Mouse (Mus musculus): Measurements from ENCODE around the gene Fbh1.
"Not testable (repeated sequence)": the region's sequence is repeated elsewhere in the genome, so short reads cannot be mapped to it uniquely, and the experiment has no call there.

The Fbh1 gene

DNA sequence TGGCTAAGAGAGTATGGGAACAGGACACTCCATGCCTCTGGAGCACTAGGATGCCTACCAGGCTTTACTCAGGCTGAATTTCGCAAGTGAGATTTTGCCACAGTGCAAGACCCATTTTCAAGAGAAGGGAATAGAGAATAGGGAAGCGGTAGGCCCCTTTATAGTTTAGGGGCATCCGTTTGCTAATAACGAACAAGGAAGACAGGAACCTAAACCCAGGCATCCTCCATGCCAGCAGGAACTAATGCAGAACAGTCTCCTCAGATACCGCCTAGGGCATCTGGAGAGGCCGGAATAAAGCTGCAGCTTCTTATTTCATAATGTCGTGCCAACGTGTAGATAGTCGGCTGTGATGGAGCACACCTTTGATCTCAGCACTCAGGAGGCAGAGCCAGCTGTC, 54.8 kb downstream of the Fbh1 start:
- DNase-seq (ENCODE audit: low spot score in 2 of 2): no peak

DNA sequence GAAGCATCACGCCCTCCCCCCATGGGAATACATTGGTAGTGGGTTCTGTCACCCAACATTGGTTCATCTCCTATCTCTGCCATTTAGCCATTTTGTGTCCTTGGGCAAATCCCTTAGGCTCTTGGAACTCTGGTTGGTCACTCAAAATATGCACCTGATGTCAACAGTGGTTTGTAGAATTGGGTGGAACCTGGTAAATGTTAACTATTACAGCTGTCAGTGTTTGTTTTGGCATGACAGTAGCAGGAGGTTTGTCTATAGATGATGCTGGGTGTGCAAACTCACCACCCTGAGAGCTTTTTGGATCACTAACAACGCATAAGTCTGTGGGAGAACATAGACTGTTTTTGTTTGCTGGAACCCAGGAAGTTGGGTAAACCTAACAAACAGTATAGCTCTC, 58.8 kb downstream of the Fbh1 start:
- DNase-seq (ENCODE audit: low spot score in 2 of 2): no peak

DNA sequence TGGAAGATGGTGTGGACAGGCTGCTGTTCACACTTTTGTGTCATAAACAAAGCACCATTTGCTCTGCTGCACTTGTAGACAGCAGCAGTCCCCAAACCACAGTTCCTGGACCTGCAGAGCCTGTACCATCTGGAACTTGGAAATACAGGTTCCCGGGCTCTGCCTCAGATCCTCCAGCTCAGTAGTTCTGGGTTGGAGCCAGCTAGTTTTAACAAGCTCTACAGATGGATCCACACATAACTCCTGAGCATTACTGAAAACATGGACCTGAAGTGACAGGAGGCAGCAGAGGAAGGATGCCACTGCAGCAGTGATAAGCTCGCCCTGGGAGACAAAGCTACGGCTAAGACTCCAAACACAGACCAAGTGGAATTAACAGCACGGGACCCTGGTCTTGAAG, 62.8 kb downstream of the Fbh1 start:
- peak in 1 of 2 experiments; percentile 52 for DNase-seq (ENCODE audit: low spot score in 2 of 2)

DNA sequence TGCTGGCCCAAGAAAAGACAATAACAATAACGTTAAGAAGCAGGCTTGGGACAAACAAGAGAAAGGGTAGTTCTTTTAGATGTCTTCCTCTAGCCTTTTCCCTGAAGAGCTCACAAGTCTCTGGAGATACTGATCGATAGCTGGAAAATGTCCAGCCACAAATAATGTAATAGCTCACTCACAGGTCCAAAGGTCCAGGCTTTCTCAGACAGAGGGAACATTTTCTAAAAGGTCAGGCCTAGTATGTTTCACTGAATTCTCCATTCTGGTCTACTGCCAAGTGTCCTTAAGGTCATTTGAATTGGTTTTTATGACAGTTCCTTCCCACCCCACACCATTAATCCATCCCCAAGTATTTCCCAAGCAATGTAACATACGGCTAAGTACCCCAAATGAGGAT, 64.4 kb downstream of the Fbh1 start:
- DNase-seq (ENCODE audit: low spot score in 2 of 2): no peak

DNA sequence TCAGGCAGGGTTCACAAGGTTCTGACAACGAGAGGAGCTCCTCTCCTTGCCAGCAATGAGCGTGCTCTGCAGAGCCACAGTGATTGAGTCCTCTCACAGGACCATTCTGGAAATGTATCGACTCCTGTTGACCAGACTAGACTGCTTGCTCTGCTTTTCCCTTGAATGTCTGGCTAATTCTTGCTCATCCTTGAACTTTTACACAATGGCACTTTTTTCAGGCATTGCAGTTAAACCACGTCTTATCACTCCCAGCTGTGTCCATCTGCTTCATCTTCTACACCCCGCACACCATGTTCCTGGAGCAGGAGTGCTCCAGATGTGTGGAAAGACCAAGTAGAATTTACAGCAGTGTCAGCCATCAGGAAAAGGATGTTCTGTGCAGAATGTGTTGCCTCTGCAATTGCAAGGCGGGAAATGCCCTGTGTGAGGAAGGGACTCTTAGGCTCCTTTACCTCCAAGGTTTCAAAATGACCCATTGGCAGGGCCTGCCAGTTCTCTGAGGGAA, 64.8 kb downstream of the Fbh1 start:
- DNase-seq (ENCODE audit: low spot score in 2 of 2): no peak

- DNase-seq (ENCODE audit: low spot score in 2 of 2): not testable (repeated sequence)
Observed at GRCm38 (mm10) chr2:11710101-11710500, 67.3 kb downstream of the Fbh1 start.

DNA sequence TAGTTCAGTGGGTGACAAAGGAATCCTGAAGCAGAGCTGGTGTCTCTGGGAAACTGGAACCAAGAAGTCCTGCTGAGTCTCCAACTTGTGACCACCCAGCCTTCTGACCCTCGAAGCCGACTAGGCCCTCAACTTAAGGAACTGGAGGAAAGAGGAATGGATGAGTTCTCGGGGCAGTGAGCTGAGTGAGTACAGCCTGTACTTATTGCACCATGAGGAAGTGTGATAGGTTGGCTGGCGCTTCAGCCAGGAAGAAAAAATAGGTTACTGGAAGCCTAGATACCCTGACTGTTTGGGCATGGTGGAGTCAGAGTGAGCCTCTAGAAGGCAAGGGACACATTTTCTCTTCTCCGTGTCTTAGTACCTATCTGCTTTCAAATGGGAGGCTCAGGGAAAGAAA, 68.8 kb downstream of the Fbh1 start:
- DNase-seq (ENCODE audit: low spot score in 2 of 2): no peak

GRCm38 (mm10) chr2:11706746-11707065, 70.7 kb downstream of the Fbh1 start:
- DNase-seq (ENCODE audit: low spot score in 2 of 2): peak in 1 of 2 experiments; percentile 11

DNA sequence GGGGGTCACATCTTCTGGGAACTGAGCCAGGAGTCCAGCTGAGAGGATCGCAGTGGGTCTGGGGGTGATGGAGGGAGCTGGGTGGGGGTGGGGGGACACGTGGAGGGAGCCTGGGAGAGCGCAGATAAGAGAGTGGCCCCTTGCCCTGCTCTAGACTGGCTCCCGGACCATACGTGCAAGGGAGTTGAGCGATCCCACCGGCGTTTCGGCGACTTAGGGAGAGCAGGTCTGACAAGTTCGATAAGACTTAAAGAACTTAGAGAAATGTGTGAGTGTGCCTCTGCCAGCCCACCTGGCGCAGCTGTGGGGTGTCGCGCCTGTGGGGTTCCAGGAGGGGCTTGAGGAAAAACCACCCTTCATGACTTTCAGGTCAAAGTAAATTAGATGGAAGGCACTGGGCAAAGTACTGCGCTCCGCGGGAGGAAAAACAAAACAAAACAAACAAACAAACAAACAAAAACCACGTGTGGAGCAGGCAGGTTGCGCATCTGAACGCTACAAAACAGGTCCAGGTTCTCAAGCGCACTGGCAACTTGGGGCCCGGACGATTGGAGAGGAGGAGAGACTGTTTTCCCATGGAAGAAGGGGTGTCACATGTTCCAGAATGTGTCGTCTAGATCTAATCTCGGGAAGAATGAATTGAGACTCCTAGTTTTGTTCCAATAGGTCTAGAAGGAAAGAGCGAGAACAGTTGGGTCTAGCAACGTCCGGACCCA, 71.2 kb downstream of the Fbh1 start:
- DNase-seq (ENCODE audit: low spot score in 2 of 2): peak in 1 of 2 experiments; percentile 7

- DNase-seq (ENCODE audit: low spot score in 2 of 2): peak in 1 of 2 experiments; percentile 46
Observed at GRCm38 (mm10) chr2:11705201-11706025, 72.0 kb downstream of the Fbh1 start, which contains the start of gene Il15ra. Gene Il15ra, plus strand, starts transcription at chr2:11705290.

DNA sequence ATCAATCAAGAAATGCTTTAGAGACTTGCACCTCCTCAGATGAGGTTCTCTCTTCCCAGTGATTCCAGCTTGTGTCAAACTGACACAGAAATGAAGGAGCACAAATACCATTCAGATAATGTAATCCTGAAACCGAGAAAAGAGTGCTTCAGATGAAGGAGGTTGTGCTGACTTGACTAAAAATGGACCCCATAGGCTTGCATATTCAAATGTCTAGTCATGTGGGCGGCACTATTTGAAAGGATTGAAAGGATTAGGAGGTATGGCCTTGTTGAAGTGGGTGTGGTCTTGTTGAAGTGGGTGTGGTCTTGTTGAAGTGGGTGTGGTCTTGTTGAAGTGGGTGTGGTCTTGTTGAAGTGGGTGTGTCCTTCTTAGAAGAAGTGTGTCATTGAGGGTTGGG, 77.5 kb downstream of the Fbh1 start:
- no peak for DNase-seq (ENCODE audit: low spot score in 2 of 2)

GRCm38 (mm10) chr2:11698994-11699393, 78.4 kb downstream of the Fbh1 start:
- no peak for DNase-seq (ENCODE audit: low spot score in 2 of 2)

GRCm38 (mm10) chr2:11695867-11696266, 81.5 kb downstream of the Fbh1 start:
- DNase-seq (ENCODE audit: low spot score in 2 of 2): no peak

- no peak for DNase-seq (ENCODE audit: low spot score in 2 of 2)
Observed at GRCm38 (mm10) chr2:11694104-11694503, 83.3 kb downstream of the Fbh1 start.

DNA sequence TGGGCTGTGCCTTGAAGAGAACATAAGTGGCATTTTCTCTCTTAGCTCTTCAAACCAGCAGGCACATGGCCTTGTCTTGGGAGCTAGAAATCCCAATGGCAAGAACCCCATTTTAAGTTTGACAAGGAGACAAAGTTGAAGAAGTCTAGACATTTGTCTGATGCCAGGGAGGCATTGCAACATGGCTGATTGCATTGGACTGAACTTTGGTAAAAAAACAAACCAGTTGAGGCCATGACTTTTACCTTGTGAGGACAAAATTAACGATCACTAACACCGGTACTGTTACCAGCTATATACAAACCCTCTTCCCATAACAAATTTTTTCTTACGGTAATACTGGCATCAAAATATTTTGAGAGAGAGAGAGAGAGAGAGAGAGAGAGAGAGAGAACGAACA, 84.0 kb downstream of the Fbh1 start:
- DNase-seq (ENCODE audit: low spot score in 2 of 2): no peak
